Mouse (Mus musculus): ENCODE measurements around the gene Btbd18. TPM values are rescaled to one million over a fixed set of nuclear protein-coding genes. Genes with fewer than 3 reads are reported as not detected.

Gene Btbd18
- polyA plus RNA-seq, 1 experiment from 2014 or later, result 0.26 TPM

DNA sequence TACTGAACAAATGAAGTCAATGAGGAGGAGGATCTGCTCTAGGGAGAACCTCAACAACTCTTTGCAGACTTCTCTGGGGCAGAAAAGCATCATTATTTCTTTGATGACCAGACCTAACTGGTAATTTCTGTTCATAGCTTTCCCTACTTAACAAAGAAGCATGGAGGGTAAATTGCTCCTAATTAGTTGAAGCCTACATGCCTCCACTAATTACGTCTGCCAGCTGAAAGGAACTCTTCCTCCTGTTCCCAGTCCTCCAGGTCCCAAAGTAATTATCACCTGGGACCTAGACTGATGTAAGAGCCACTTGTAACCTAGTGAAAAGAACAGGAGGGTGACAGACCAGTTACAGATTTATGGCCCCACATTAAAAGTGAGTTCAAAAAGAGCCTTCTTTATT, 48.6 kb downstream of the Btbd18 start:
- Histone ChIP-seq H3K4me1 (ENCODE audit: control insufficient read depth, insufficient read depth, low read length) (peaks cover 13% of the 10 kb centered on the region), H3K4me3 (ENCODE audit: low read depth, low read length) (no peak overlapping the region), H3K9ac (ENCODE audit: low read depth, low read length) (no peak overlapping the region), H3K36me3 (ENCODE audit: control insufficient read depth, insufficient read depth, low read length) (peaks cover 9% of the 10 kb centered on the region; the same call in 1 of the 2 replicates), H3K4me2 (ENCODE audit: low read length) (no peak overlapping the region), H3K9me3 (replicated peaks; ENCODE audit: control insufficient read depth, low read length, poor library complexity, severe bottlenecking) (no peaks in the 10 kb centered on the region), H3K27me3 (ENCODE audit: control insufficient read depth, insufficient read depth, low read depth, low read length) (no peaks in the 10 kb centered on the region), H3K27ac (ENCODE audit: low read length) (no peak overlapping the region)
- ATAC-seq, result no peak
- 85% methylated on average over 1 of the region's 1 CpGs for WGBS

DNA sequence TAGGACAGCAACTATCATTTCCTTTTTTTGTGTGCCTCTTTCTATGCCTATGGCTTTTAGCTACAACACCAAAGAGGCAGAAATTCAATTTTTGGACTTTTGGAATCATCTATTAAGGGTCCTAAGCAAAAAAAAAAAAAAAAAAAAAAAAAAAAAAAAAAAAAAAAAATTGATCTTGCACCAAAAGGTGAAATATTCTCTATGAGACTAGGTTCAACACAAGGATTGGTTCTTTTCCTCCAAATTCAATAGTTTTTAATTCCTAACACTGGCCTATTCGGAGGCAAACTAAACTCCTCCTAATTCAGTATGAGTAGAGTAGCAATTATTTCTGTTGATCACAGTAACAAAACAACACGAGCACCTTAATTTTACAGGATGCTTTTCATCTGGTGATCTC, 53.0 kb downstream of the Btbd18 start:
- H3K9me3 ChIP-seq (replicated peaks; ENCODE audit: control insufficient read depth, low read length, poor library complexity, severe bottlenecking), result no peaks in the 10 kb centered on the region
- no peak overlapping the region for H3K4me3 ChIP-seq (ENCODE audit: low read depth, low read length)
- no peak for ATAC-seq
- no peak overlapping the region for H3K27ac ChIP-seq (ENCODE audit: low read length)
- peaks cover 28% of the 10 kb centered on the region for H3K4me1 ChIP-seq (ENCODE audit: control insufficient read depth, insufficient read depth, low read length)
- no peak overlapping the region for H3K9ac ChIP-seq (ENCODE audit: low read depth, low read length)
- no peaks in the 10 kb centered on the region for H3K27me3 ChIP-seq (ENCODE audit: control insufficient read depth, insufficient read depth, low read depth, low read length)
- H3K4me2 ChIP-seq (ENCODE audit: low read length), result no peak overlapping the region
- 88% methylated on average over 2 of the region's 2 CpGs for WGBS
- H3K36me3 ChIP-seq (ENCODE audit: control insufficient read depth, insufficient read depth, low read length), result peaks cover 9% of the 10 kb centered on the region; the same call in 1 of the 2 replicates

- peak overlapping the region; percentile 97 for H3K27ac ChIP-seq (ENCODE audit: low read length)
- no peaks in the 10 kb centered on the region for H3K9me3 ChIP-seq (replicated peaks; ENCODE audit: control insufficient read depth, low read length, poor library complexity, severe bottlenecking)
- ATAC-seq, result peak; percentile 16; the same call in 1 of the 2 replicates
- peaks cover 4% of the 10 kb centered on the region; the same call in 1 of the 2 replicates for H3K36me3 ChIP-seq (ENCODE audit: control insufficient read depth, insufficient read depth, low read length)
- peak overlapping the region; percentile 76 for H3K4me2 ChIP-seq (ENCODE audit: low read length)
- peaks cover 20% of the 10 kb centered on the region for H3K4me1 ChIP-seq (ENCODE audit: control insufficient read depth, insufficient read depth, low read length)
- peak overlapping the region; percentile 68 for H3K4me3 ChIP-seq (ENCODE audit: low read depth, low read length)
- H3K27me3 ChIP-seq (ENCODE audit: control insufficient read depth, insufficient read depth, low read depth, low read length), result no peaks in the 10 kb centered on the region
- WGBS, result under 1% methylated on average over 20 of the region's 26 CpGs
- H3K9ac ChIP-seq (ENCODE audit: low read depth, low read length), result peak overlapping the region; percentile 80
These were observed 55.5 kb downstream of the Btbd18 start for GRCm38 (mm10) chr2:84714422-84714810.

DNA sequence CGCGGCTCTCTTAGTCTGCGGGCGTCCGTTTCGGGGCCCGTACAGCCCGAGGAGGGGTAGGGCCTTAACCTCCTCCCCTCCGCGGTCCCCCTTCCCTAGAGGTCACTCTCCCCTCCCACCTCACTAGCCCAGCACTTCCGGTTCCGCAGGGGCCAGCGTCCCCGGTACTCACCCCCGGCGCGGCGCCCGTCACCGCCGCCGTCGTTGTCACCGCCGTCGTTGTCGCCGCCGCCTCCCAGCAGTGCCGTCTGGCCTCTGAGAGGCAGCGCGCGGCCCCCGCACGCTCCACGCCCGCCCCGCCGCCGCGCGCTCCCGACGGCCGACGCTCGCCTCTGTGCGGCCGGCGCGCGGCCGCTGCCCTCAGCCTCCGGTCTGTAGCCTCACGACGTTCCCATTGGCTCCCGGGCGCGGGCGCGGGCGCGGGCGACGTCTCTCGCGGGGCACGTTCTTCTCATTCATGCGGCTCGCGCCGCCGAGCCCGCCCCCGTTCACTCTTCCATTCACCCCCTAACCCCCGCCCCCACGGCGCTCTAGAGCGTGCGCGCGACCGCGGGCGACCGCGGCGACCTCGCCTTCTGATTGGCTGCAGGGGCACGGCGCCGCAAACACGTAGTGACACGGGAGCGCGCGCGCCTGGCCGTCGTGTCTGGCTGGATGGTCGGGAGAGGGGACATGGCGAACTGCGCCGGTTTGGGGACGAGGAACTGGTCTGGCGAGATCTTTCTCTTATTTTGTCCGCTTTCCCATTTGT, 56.1 kb downstream of the Btbd18 start, which contains the start of gene Zdhhc5:
TSS of gene Zdhhc5 (minus strand) at position 370 of the 751 bp plus-strand sequence.
- ATAC-seq, result peak; percentile 97
- H3K9me3 ChIP-seq (replicated peaks; ENCODE audit: control insufficient read depth, low read length, poor library complexity, severe bottlenecking), result no peaks in the 10 kb centered on the region
- WGBS, result under 1% methylated on average over 79 of the region's 107 CpGs

GRCm38 (mm10) chr2:84715562-84716361, 56.9 kb downstream of the Btbd18 start:
- H3K9ac ChIP-seq (ENCODE audit: low read depth, low read length), result peak overlapping the region; percentile 80
- H3K4me1 ChIP-seq (ENCODE audit: control insufficient read depth, insufficient read depth, low read length), result peaks cover 16% of the 10 kb centered on the region
- H3K4me3 ChIP-seq (ENCODE audit: low read depth, low read length), result peak overlapping the region; percentile 68
- under 1% methylated on average over 33 of the region's 33 CpGs for WGBS
- ATAC-seq, result peak; percentile 97
- no peaks in the 10 kb centered on the region for H3K27me3 ChIP-seq (ENCODE audit: control insufficient read depth, insufficient read depth, low read depth, low read length)
- no peaks in the 10 kb centered on the region for H3K36me3 ChIP-seq (ENCODE audit: control insufficient read depth, insufficient read depth, low read length)
- peak overlapping the region; percentile 97 for H3K27ac ChIP-seq (ENCODE audit: low read length)
- H3K9me3 ChIP-seq (replicated peaks; ENCODE audit: control insufficient read depth, low read length, poor library complexity, severe bottlenecking), result no peaks in the 10 kb centered on the region
- H3K4me2 ChIP-seq (ENCODE audit: low read length), result peak overlapping the region; percentile 82

More for the DNA sequence above, 56.1 kb downstream of the Btbd18 start, which contains the start of gene Zdhhc5:
- peaks cover 4% of the 10 kb centered on the region; the same call in 1 of the 2 replicates for H3K36me3 ChIP-seq (ENCODE audit: control insufficient read depth, insufficient read depth, low read length)
- peak within 1 kb of the TSS; percentile 68 for H3K4me3 ChIP-seq (ENCODE audit: low read depth, low read length)
- H3K27me3 ChIP-seq (ENCODE audit: control insufficient read depth, insufficient read depth, low read depth, low read length), result no peaks in the 10 kb centered on the region
- peak within 1 kb of the TSS; percentile 82 for H3K4me2 ChIP-seq (ENCODE audit: low read length)
- peak within 1 kb of the TSS; percentile 80 for H3K9ac ChIP-seq (ENCODE audit: low read depth, low read length)
- H3K27ac ChIP-seq (ENCODE audit: low read length), result peak within 1 kb of the TSS; percentile 97
- peaks cover 16% of the 10 kb centered on the region for H3K4me1 ChIP-seq (ENCODE audit: control insufficient read depth, insufficient read depth, low read length)

- H3K27ac ChIP-seq (ENCODE audit: low read length), result peak overlapping the region; percentile 97
- H3K9ac ChIP-seq (ENCODE audit: low read depth, low read length), result peak overlapping the region; percentile 68
- H3K36me3 ChIP-seq (ENCODE audit: control insufficient read depth, insufficient read depth, low read length), result 0 out of 2 replicates have a peak, but pooled peaks cover 3% of the 10 kb centered on the region
- peak overlapping the region; percentile 82 for H3K4me2 ChIP-seq (ENCODE audit: low read length)
- H3K4me3 ChIP-seq (ENCODE audit: low read depth, low read length), result peak overlapping the region; percentile 68
- ATAC-seq, result no peak
- 32% methylated on average over 9 of the region's 9 CpGs for WGBS
- H3K4me1 ChIP-seq (ENCODE audit: control insufficient read depth, insufficient read depth, low read length), result peaks cover 18% of the 10 kb centered on the region
- H3K27me3 ChIP-seq (ENCODE audit: control insufficient read depth, insufficient read depth, low read depth, low read length), result no peaks in the 10 kb centered on the region
- no peaks in the 10 kb centered on the region for H3K9me3 ChIP-seq (replicated peaks; ENCODE audit: control insufficient read depth, low read length, poor library complexity, severe bottlenecking)
These were observed 57.8 kb downstream of the Btbd18 start for GRCm38 (mm10) chr2:84716423-84717355.

- 96% methylated on average over 4 of the region's 4 CpGs for WGBS
- H3K9ac ChIP-seq (ENCODE audit: low read depth, low read length), result no peak overlapping the region
- H3K36me3 ChIP-seq (ENCODE audit: control insufficient read depth, insufficient read depth, low read length), result 0 out of 2 replicates have a peak, but pooled peaks cover 3% of the 10 kb centered on the region
- no peak for ATAC-seq
- H3K4me1 ChIP-seq (ENCODE audit: control insufficient read depth, insufficient read depth, low read length), result peaks cover 18% of the 10 kb centered on the region
- no peak overlapping the region for H3K27ac ChIP-seq (ENCODE audit: low read length)
- no peak overlapping the region for H3K4me3 ChIP-seq (ENCODE audit: low read depth, low read length)
- H3K27me3 ChIP-seq (ENCODE audit: control insufficient read depth, insufficient read depth, low read depth, low read length), result no peaks in the 10 kb centered on the region
- no peaks in the 10 kb centered on the region for H3K9me3 ChIP-seq (replicated peaks; ENCODE audit: control insufficient read depth, low read length, poor library complexity, severe bottlenecking)
- no peak overlapping the region for H3K4me2 ChIP-seq (ENCODE audit: low read length)
These were observed 58.5 kb downstream of the Btbd18 start for GRCm38 (mm10) chr2:84717357-84717756.

Measured in midbrain, embryonic 16.5 days (tissue).